Comparison of ENCODE assay signal across 19 mouse cellular contexts in the genomic region with DNA sequence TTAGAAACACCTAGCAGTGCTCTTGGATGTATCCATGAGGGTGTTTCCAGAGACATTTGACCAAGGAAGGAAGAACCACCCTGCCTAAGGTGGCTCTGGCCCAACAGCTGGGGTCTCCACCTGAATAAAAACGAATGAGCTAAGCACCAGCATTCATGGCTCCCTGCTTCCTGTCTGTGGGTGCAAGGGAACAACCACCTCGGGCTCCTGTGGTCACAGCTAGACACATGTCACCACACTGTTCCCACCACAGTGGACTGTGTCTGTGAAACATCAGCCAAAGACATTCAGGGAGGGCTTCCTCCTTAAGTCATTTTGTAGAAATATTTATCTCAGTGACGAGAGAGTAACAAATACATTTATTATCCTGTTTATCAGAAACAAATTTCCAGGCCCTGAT.
"Had no signal": no experiment of that assay in that cellular context is flagged by ENCODE, and none has a peak within 500 bp of the region (broad histone marks: within the 10 kb centered on the region; RNA-seq: fewer than 3 reads in every experiment).

No protein-coding gene starts in this region.

- DNase-seq: lung, adult 18-20 months; lung, embryonic 14.5 days; lung, postnatal 10 days; lung, postnatal 4 days; retina, postnatal 1 day; right cerebral cortex, adult 18-20 months; right cerebral cortex, postnatal 25 days; right cerebral cortex, postnatal 4 days; spleen, adult 18-20 months; thymus, adult 18-20 months; thymus, postnatal 14 days; thymus, postnatal 36 days had no signal

- H3K9ac ChIP-seq: lung, embryonic 14.5 days; midbrain, embryonic 13.5 days; midbrain, embryonic 15.5 days; neural tube, embryonic 13.5 days; neural tube, embryonic 15.5 days had no signal

- H3K9me3 ChIP-seq: megakaryocyte, embryonic 14.5 days; midbrain, embryonic 13.5 days; midbrain, embryonic 15.5 days; neural tube, embryonic 13.5 days; neural tube, embryonic 15.5 days had no signal

- H3K27ac ChIP-seq: midbrain, embryonic 13.5 days; midbrain, embryonic 15.5 days; neural tube, embryonic 13.5 days; neural tube, embryonic 15.5 days had no signal

- H3K4me1 ChIP-seq: midbrain, embryonic 13.5 days had no signal

- ATAC-seq: midbrain, embryonic 13.5 days; midbrain, embryonic 15.5 days had no signal

- H3K4me2 ChIP-seq: lung, embryonic 14.5 days; midbrain, embryonic 11.5 days; midbrain, embryonic 13.5 days; midbrain, embryonic 15.5 days; neural tube, embryonic 13.5 days; neural tube, embryonic 15.5 days had no signal

- H3K4me3 ChIP-seq: megakaryocyte, embryonic 14.5 days; midbrain, embryonic 13.5 days; midbrain, embryonic 15.5 days; myocyte; neural tube, embryonic 13.5 days; neural tube, embryonic 15.5 days had no signal

- H3K36me3 ChIP-seq: midbrain, embryonic 13.5 days; midbrain, embryonic 15.5 days; neural tube, embryonic 13.5 days; neural tube, embryonic 15.5 days had no signal

- H3K27me3 ChIP-seq: megakaryocyte, embryonic 14.5 days; midbrain, embryonic 13.5 days; midbrain, embryonic 15.5 days; neural tube, embryonic 13.5 days; neural tube, embryonic 15.5 days had no signal
